Mouse (Mus musculus) left cerebral cortex, postnatal 10 days (tissue): Measurements from ENCODE around the gene Prkcb. TPM values are rescaled to one million over a fixed set of nuclear protein-coding genes. Genes with fewer than 3 reads are reported as not detected.
A peak's percentile ranks its signal among the peaks of the same experiment; 100 is the strongest.

Source experiments
- DNase-seq, 2 experiments: peaks; one replicate each; pipeline ENCODE4 v3.0.0; 2021 to 2022; ENCODE audit warnings: low spot score in 2 of 2, mixed read lengths in 1 of 2; ENCODE audit errors: extremely low spot score in 1 of 2
- intact Hi-C: fragments of 180-260 bp; cut with DNase I; formaldehyde crosslinking; loops from one replicate; pipeline ENCODE4 v1.15.1; 2025
- total RNA-seq, 2 experiments: library from RNA; stranded (reverse); gene quantifications; 2 replicates each; pipeline ENCODE4 v1.2.3; 2021

The Prkcb gene
- total RNA-seq, 2 experiments from 2014 or later: 792 to 820 TPM

DNA sequence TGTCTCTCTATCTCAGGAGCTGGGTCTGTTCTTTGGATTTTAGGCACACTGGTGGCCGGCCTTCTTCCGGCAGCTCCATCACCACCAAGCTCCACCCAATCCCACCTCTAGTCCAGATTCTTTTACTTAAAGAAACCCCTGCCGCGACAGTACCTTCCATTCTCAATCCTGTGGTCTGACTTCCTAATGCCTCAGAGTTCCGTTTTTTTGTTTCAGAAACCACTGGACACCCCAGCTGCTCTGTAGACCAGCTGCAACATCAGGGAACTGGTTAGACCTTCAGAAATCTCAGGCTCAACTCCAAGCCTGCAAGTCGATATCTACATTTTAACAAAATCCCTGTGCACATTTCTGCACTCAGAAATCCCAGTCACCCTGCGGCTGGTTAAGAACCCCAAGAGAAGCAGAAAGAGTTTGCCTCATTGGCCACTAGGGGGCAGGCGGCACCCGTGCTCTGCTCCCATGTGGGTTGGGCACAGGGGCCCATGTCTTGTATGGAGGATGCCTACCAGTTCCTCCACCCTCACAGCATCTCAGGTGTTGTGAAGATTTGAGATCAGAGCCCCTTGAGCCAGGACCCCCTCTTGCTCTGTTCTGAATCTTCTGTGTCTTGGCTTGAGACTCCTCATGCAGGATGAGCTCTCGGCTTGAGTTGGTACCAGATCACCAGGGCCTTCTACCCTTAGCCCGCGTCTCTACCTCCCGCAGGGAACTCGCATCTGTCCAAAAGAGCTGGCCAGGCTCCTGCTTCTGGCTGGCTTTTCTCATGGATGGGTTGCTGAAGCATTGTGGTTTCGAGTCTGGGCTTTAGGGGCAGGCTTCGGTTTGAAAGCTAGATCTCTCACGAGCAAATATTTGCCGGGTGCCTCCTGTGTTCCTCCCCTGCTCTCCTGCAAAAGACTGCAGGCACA lies 182.1 kb downstream of the Prkcb start:
- DNase-seq: peak; percentile 49 to 75
- intact Hi-C loops: loop anchor here (2.0 to 5.0 kb wide), 2 partner anchors 202 to 450 kb away; partner anchors contain the start of gene Cacng3

DNA sequence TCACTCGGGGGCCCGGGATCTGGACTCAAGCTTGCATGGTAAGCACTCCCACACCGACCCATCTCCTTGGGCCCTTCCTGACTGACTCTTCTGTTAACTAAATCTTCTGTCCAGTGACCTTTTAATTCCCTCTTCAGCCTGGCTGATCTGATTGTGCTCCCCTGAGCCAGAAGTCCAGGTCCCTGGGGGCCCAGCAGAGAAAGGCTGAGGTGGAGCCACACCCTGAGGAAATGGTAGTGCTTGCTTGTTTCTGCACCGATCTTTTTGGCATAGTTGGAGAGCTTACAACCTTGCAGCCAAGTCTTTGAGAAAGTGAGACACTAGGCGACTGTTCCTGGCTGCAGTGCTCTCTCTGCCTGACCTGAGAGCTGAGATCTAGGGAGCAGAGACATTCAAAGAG lies 183.7 kb downstream of the Prkcb start:
- no peak for DNase-seq
- intact Hi-C loops: loop anchor here (5.0 kb wide), 1 partner anchor 200 kb away; the partner anchor contains the start of gene Cacng3

DNA sequence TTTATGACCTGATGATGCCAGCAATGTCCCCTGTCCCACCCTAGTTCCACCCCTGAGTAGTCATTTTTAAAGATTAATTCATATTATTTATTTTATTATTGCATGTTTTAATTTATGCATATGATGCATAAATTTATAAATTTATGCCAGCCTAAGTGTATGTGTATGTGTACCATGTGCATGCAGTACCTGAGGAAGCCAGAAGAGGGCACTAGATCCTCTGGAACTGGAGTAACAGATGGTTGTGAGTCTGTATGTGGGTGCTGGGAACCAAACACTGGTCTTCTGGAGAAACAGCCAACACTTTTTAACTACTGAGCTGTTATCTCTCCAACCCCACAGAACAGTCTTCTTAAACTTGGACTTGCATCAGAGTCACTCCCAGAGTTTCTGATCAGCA lies 186.5 kb downstream of the Prkcb start:
- DNase-seq: no peak

DNA sequence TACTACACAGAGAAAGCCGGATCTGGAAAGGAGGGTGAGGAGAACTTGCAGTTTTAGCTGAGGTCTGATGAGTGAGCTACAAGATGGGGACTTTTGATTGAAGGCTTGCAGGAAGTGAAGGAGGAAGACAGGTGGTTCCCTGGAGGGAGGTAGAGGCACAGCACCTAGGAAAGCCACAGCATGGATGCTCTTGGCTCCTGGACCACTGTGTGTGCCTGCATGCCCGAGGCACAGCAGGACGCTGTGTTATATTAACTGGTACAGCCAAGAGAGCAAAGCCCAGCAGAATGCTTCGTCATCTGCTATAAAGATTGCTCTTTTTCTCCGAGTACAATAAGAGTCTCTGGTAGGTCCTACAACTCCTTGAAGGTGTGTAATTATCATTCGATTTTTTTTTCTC lies 188.1 kb downstream of the Prkcb start:
- intact Hi-C loops: no loop called here
- no peak for DNase-seq

More for the DNA sequence above, 186.5 kb downstream of the Prkcb start:
- intact Hi-C loops: no loop called here

DNA sequence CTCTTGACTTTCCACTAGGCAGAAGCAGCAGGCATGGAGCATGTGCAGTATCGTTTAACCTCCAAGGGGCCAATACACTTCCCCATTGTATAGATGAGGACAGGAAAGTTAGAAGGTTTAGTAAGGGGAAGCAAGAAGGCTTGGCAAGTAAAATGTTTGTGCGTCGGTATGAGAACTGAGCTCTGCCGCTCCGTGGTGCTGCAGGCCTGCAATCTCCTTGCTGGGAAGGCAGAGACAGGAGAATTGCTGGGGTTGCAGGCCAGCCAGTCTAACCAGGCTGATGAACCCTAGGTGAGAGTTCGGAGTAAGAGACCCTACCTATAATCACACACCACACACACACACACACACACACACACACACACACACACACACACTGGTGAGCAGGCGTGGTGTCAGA lies 188.6 kb downstream of the Prkcb start:
- DNase-seq: no peak
- intact Hi-C loops: no loop called here

DNA sequence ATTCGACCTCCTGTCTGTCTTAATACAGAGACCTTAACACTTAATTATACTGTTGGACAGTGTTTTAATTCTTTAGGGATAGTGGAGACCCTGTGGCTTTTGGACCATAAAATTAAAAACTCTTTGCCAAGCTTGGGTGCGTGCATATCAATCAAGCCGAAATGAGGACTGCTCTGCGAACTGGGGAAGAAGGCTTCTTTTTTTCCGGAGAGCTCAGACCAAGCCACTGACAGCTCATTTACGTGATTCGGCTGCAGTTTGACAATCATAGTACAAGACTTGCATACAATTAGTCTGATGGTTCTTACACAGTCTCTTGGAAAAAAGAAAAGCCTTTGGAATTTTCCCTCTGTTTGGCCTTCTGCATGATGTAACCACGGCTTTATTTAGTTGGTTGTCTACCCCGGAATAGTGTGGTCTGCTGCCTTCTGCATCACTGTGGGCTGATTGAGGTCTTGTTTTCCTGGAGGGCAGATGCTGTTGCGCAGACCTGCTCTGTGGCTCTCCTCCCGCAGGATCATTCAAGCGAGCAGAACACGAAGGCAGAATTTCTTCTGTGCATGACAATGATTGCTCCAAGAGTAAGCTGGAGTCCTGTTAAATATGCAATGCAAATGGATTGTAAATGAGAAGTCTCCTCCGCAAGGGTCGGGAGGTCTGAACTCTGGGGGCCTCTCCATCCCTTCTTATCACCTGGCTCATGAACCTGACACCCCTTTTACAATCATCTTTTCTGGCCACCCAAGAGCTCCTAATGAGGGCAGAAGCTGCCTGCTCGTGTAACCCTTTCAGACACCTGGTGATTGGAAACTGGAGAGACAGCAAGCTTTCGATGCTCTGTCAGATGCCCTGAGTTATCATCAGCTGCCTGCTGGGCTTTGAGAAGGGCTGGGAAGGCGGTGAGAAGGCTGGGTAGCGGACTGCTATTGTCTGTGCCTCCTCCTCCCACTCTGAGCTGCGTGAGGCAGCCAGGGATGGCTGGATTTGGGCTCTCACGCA lies 189.3 kb downstream of the Prkcb start:
- DNase-seq: no peak
- intact Hi-C loops: no loop called here

DNA sequence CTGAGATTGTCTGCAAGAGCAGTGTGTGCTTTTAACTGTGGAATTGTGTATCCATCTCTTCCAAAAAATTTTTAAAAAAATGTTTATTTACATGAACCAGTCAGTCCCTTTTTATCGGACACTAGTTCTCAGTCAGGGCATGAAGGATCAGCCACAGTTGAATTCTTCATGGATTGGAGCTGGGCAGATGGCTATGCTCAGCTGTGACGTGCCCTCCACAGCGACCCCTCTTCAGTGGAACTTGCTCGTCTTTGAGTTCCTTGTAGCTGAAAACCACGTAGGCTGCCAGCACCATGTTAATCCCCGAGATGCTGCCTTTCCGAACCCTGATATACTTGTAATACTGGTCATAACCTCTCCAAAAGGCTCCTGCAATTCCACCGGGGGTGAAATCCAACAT lies 195.4 kb downstream of the Prkcb start:
- no peak for DNase-seq
- intact Hi-C loops: no loop called here

DNA sequence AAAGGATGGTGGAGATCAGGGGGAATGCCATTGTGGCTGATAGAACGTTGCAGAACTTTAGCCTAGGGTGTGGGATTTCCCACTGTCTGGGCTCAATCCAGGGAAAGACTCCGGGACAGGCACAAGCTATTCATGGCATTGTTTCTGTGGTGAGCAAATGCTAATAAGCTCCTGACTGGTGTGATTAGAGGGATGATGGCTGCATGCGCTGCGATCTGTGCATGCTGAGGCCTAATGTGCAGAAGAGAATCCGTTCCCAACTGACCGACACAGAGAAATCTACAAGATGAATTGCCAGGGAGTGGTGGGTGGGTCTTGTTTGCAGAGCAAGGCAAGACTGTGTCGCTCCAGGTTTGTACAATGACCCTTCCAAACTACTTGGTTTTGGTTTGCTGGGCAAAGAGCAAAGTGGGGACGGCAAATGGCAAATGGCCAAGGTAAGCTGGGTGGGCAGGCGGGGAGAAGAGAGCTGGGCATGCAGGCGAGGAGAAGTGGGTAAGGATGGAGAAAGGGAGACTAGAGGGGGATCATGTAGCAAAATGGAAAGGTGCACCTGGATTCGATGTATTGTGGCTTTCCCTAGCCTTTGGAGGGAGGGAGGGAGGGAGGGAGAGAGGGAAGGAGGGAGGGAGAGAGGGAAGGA lies 199.5 kb downstream of the Prkcb start:
- intact Hi-C loops: no loop called here

DNA sequence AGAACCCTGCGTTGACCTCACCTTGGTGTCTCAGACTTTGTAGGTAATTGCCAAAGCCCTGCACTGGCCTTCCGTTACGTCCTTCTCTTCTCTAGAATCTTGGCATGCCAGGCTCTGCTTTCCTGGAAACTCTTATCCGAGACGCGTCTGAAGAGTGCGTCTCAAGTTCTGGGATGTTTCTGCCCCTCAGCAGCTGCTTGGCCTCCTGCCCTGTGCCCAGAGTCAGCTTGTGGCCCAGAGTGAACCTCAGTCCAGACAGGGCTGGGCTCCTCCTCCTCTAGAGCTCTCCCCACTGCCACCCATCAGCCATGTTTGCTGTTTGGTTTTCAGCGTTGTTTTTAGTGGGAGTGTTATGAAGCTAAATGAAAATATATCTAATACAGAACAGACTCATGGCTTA lies 203.5 kb downstream of the Prkcb start:
- DNase-seq: no peak
- intact Hi-C loops: no loop called here

More for the DNA sequence above, 199.5 kb downstream of the Prkcb start:
- DNase-seq: no peak

DNA sequence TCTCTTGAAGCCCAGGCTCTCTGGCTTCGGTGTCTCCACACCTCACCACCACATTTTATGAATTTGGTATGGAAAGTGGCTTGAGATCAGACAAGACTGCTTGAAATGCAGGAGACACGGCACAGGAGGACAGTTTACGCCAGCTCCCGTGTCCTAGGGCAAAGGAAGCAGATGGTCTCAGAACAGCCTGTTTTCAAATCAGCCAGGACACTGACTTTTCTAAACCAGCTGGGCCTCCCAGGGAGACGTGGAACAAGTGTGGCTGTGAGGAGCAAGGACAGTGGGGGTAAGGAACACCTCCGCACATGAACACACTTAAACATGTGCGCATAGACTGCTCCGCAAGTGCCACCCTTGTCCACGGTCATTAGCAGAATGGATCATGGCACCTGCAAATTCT lies 204.4 kb downstream of the Prkcb start:
- no peak for DNase-seq
- intact Hi-C loops: no loop called here

DNA sequence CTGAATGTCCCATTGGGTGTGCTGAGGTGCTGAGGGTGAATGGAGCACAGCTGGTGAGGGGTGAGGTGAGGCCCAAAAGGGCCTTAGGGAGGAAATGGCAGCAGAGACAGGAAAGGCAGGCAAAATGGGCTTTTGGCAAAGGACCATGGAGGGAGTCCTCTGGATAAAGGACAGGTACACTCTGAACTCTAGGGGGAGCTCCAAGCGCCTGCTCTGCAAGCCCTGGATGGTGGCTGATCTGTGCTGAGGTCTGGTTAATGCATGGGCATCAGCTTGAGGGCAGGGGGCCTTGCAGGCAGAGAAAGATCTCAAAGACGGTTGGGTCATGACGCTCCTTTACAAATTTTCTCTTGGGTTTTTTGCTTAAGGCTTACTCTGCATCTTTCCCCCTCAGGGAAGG lies 205.5 kb downstream of the Prkcb start:
- intact Hi-C loops: no loop called here
- DNase-seq: peak in 1 of 2 experiments; percentile 50

DNA sequence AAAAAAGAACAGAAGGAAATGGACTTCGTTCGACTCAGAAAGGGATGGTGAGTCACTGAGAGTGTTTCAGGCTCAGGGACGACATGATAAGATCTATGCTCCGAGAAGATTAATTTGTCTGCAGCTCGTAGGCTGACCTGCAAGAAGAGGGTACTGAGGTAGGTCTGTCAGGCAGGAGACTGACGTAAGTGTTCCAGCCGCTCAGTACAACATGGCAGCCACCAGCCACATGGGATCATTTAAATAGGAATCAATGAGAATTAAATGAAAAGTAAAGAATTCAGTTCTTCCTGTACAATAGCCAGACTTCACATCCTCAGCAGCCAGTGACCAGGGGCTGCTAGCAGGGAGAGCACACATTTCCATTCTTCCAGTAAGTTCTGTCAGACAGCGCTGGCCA lies 209.0 kb downstream of the Prkcb start:
- intact Hi-C loops: no loop called here

DNA sequence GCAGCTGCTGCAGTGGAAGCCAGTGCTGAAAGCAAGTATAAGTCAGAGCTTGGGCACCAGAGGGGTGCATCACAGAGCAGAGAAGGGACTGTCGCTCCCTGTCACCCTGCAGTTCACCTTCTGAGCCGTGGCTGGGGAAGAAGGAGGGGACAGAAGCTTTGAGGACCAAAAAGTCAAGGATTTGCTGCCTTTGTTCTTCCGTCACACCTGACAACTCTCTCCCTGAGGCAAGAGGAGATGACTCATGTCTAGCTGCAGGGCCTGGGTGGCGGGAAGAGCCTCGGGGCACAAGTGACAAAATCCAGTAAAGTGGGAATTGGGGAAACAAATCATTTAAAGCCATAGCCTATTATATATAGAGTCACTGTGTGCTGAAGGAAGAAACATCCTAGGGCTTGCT lies 209.9 kb downstream of the Prkcb start:
- no peak for DNase-seq
- intact Hi-C loops: no loop called here

More for the DNA sequence above, 209.0 kb downstream of the Prkcb start:
- no peak for DNase-seq

DNA sequence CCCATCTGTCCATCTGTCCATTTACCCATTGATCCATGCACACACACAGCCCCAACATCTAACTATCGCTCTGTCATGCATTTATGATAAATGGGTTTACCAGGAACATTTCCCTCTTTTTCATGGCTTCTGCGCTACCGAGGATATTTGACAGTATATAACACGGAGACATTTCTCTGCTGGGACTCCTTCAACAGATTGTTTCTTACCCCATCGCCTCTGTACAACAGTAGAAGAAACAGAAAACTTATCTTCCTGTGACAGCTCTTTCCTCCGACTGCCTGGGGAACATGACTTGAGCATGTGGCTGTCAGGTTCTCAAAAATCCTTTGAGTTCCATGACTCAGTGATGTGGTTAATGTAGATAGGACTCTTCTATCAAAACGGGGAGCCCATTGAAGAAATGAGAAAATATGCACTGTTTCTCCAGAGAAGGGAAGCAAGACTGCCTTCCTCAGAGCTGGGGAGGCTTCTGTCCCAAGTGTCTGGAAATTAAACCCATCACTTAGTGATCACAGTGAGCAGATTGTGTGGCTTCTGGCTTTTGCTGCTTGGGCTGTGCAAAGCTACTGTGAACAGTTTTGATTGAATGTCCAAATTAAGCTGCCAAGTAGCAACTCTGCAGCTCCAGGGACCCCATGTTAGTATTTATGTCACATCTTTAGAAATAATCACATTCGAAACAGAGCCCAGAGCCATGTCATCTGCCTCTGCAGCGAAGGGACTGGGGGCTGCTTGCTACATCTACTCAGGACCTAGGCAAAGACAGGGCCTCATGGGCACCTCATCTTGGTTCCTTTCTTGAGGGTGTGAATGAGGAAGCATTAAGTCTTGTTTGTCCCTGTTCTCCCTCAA lies 211.4 kb downstream of the Prkcb start:
- intact Hi-C loops: no loop called here
- DNase-seq: no peak

DNA sequence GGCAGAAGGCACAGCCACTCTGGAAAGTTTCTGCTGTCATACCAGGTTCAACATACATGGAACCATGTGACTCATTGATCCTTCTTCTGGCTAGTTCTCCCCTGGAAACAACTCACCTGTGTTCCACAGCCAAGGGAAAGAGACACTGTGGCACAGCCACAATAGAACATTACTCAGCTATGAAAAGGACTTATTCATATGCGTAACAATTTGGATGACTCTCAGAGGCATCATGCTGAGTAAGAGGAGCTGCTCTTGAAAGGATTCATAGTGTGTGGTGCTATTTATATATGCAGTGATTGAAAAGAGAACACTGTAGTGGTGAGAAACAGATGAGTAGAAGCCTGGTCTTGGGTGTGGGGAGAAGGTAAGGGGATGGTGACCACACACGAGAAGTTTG lies 217.9 kb downstream of the Prkcb start:
- no peak for DNase-seq
- intact Hi-C loops: no loop called here

DNA sequence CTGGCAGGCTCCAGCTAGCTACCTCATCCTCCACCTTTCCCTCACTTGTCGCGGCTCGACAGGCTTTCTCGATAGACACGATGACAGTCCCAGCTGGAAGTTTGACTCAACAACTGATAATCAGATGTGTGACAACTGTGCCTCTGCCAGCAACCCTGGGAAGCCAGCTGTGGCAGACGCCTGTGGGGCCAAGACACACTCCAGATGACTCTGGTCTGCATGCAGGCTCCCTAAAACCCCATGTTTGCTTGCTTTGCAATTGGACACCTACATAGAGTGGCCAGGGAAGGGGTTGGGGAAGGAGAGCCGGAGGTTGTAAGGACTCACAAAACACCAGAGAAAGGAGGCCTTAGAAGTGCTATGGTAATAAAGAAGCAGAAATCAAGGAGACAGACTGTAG lies 221.4 kb downstream of the Prkcb start:
- intact Hi-C loops: no loop called here
- DNase-seq: no peak

DNA sequence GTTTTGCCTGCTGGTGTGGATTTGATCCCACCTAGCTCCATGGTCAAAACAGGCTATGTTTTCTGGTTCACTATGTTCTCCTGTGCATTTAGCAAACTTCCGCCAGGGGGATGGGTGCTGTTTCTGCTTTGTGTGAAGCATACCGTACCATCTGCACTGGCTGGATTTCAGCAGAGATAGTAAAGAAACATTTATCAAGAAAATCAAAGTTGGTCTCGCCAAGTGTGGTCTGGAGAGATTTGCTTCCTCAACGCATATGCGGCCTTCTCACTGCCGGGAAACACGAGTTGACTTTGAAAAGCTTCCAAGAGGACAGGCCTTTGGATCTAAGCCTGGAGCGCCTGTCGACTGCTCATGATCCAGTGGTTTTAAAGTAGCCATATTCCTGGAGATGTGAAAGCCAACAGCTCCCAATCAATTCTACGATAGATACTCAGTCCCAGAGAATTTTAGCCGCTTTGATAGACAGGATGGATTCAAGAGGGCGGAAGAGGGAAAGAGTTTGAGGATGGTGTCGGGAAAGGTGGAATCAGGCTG lies 223.9 kb downstream of the Prkcb start:
- intact Hi-C loops: no loop called here
- peak; percentile 25 to 34 for DNase-seq
